Mouse (Mus musculus) heart, postnatal 0 days (tissue): ENCODE measurements around the gene Zfp978.
"Not testable (repeated sequence)": the region's sequence is repeated elsewhere in the genome, so short reads cannot be mapped to it uniquely, and the experiment has no call there.

Experiments
- CTCF ChIP-seq: IDR thresholded peaks from 2 replicates; pipeline ENCODE4 v1.5.1; 2016; ENCODE audit warnings: antibody characterized with exemption, control low read depth, low read depth
- EP300 ChIP-seq: IDR thresholded peaks from 2 replicates; pipeline ENCODE4 v1.6.1; 2016; ENCODE audit warnings: antibody characterized with exemption, low read depth

DNA sequence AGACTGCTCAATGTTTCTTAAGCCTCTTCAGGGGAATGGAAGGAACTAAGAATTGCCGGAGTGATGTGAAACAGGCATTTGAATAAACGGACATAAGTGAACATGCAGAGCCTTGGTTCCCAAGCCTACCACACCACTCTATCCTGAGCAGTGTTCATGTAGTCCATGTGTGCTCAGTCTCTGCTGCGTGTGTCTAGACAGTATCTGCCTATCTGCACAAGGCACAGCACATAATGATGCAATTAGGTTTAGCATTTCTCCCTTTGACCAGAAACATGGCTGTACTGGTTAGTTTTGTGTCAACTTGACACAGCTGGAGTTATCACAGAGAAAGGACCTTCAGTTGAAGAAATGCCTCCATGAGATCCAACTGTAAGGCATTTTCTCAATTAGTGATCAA is 20.2 kb upstream of the Zfp978 start:
- TF ChIP-seq CTCF, EP300: not testable (repeated sequence)
